Mouse (Mus musculus) induced T-regulatory cell, adult 2 months (primary cell): ENCODE data around the gene Gm47955.
A peak's percentile ranks its signal among the peaks of the same experiment; 100 is the strongest.
"Not testable (repeated sequence)": the region's sequence is repeated elsewhere in the genome, so short reads cannot be mapped to it uniquely, and the experiment has no call there.

ENCODE experiments used
- DNase-seq: peaks from one replicate; pipeline ENCODE4 v3.0.0-alpha.2; 2012; ENCODE audit warnings: low read depth

The Gm47955 gene

GRCm38 (mm10) chr1:82959870-82960385 lies at the start of gene Gm47955:
Gm47955 (plus strand) TSS chr1:82960286.
- DNase-seq, result no peak

DNA sequence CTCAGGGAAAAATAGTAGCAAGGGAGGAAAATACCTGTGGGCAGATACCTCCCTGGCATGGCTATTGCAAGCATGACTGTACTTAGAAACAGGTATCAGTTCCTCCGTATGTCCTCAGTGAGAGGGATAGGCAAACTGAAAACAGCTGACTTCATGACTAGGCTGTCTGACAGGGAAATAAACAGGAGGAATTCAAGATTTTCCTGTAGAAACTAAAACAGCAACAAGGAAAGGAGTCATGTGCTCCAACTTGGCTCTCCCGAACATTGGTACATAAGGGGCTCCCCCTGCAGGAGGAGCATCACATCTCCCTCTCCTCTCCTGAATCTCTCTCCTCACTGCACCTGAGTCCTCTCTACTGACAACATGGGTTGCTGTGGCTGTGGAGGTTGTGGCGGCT lies 47.1 kb upstream of the Gm47955 start, which contains the start of gene A030005L19Rik:
Gene A030005L19Rik, plus strand, starts transcription at position 301 of the 400 bp plus-strand sequence.
- no peak for DNase-seq

- not testable (repeated sequence) for DNase-seq
Observed at GRCm38 (mm10) chr1:82913434-82913833, 46.7 kb upstream of the Gm47955 start.

DNA sequence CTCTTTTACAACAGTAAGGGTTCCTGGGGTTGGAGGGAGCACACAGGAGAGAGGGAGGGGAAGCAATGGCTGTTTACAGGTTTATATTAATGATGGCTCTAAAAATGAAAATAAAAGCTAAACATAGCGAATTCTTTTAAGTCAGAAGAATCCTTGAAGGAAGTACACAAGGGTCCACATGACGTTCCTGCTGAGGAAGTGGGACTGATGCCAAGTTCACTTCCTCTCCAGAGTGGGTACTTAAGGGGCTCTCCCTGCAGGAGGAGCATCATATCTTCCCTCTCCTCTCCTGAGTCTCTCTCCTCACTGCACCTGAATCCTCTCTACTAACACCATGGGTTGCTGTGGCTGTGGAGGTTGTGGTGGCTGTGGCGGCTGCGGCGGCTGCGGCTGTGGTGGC lies 35.4 kb upstream of the Gm47955 start, which contains the start of gene A030014E15Rik:
Gene A030014E15Rik, plus strand, starts transcription at position 268 of the 400 bp plus-strand sequence.
- DNase-seq, result no peak

DNA sequence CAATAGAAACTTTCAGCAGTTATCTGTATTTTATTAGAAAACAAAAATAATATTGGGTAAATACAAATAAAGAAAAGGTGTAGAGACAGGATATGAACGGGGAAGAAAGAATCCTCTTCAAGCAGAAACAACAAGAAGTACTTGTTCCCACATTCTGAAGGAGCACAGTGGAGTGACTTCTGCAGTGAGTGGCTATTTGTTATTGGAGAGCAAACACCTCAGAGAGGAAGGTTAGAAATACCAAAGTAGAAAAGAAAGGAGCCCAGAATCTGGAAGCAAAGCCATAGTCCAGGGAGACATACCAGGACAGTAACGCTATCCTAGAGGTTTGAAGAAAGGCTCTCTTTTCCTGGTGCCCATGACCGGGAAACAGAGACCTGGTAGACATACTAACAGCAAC lies 29.5 kb upstream of the Gm47955 start:
- DNase-seq, result not testable (repeated sequence)

- not testable (repeated sequence) for DNase-seq
Observed at GRCm38 (mm10) chr1:82931326-82931725, 28.8 kb upstream of the Gm47955 start, which contains the start of gene Gm6217. Gm6217 (minus strand) TSS chr1:82931399.

DNA sequence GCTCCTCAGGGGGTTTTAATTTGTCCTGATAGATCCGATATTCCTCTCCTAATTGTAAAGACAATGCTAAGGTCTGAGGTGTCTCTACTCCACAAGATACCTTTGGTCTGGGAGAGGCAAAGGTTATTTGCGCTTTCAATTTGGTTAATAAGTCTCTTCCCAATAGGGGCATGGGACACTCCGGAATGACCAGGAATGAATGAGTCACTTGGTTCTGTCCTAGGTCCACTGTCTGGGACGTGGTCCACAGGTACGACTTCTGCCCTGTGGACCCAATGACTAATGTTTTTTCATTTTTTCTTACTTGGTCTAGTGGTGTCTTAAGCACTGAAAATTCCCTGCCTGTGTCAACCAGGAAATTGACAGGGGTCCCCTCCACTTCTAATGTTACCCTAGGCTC lies 21.4 kb upstream of the Gm47955 start:
- DNase-seq, result no peak

DNA sequence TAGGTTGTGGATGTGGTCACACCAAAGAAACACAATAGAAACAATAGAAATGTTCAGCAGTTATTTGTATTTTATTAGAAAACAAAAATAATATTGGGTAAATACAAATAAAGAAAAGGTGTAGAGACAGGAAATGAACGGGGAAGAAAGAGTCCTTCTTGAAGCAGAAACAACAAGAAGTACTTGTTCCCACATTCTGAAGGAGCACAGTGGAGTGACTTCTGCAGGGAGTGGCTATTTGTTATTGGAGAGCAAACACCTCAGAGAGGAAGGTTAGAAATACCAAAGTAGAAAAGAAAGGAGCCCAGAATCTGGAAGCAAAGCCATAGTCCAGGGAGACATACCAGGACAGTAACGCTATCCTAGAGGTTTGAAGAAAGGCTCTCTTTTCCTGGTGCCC lies 17.6 kb upstream of the Gm47955 start:
- DNase-seq, result not testable (repeated sequence)

GRCm38 (mm10) chr1:82943295-82943694 lies 16.8 kb upstream of the Gm47955 start, which contains the start of gene A030003K21Rik:
A030003K21Rik (minus strand) TSS chr1:82943388.
- DNase-seq, result not testable (repeated sequence)

- not testable (repeated sequence) for DNase-seq
Observed at GRCm38 (mm10) chr1:82946029-82946428, 14.1 kb upstream of the Gm47955 start.

GRCm38 (mm10) chr1:82948601-82949000 lies 11.5 kb upstream of the Gm47955 start:
- DNase-seq, result no peak

DNA sequence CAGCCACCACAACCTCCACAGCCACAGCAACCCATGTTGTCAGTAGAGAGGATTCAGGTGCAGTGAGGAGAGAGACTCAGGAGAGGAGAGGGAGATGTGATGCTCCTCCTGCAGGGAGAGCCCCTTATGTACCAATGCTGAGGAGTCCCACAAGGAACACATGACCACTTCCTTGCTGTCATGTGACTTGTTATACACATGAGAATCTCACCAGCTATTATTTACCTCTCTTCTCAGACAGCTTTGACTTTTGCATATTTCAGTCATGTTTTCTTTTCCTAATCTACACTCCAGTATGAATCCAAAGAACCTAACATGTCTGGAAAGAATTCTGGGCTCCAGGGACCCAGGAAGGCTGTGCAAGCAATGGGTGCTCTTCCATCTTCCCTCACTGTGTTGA lies 4.2 kb upstream of the Gm47955 start, which contains the start of gene Gm7544:
Gene Gm7544, minus strand, starts transcription at position 101 of the 400 bp plus-strand sequence.
- DNase-seq, result not testable (repeated sequence)

DNA sequence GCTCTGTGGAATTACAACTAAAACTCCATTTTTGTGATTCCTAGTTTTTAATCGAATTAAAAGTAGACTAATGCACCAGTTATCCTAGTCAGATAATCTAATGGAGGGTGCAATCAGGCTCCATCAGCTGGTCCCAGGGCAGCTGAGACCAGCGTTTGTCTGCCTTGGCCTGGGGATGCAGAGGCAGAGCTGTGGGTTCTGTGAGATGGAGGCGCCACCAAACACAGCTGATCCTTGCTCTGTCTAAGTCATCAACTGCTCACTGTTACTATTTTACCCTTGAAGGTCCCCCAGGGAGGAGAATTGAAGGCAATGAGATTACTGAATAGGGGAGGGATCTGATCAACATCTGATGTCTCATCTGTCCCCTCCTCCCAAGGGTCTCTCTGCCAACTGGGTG lies 6.3 kb downstream of the Gm47955 start:
- DNase-seq, result no peak

DNA sequence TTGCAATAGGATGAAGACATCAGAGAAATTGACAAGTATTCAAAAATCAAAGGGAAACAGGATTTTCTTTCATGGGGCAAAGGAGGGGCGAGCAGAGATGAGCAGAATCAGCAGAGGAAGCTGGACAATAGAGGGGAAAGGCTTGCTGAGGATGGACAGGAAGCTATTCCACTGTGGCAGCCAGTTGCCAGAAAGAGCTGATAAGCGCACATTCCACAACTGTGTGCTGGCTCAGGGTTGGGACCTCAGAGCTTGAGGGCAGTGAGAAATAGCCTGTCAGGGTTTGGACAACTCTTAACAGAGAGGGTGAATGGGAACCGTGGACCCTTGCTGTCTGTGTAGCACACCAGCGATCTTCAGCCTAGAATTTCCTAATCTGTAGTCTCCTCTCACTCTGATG lies 12.0 kb downstream of the Gm47955 start:
- DNase-seq, result no peak

DNA sequence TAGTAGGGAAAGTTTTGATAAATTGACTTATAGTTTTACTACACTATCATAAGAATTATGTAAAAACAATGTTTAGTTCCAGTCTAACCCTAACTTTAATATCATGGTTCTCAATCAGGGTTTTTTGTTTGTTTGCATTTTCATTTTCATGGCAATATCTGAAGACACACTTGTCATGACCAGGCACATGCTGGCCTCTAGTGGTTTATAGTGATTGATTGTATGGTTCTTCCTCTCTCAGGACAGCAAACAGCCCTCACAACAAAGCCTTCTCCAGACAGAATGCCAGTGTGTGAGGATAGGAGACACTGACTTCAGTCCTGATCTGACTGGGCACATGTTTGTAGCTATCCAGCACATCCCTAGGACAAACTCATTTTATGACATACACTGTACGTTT lies 13.2 kb downstream of the Gm47955 start:
- peak; percentile 32 for DNase-seq

GRCm38 (mm10) chr1:82973901-82974300 lies 13.8 kb downstream of the Gm47955 start:
- DNase-seq, result peak; percentile 49

GRCm38 (mm10) chr1:82974342-82974741 lies 14.3 kb downstream of the Gm47955 start:
- no peak for DNase-seq

- DNase-seq, result peak; percentile 59
Observed at GRCm38 (mm10) chr1:82975750-82976149, 15.7 kb downstream of the Gm47955 start.

DNA sequence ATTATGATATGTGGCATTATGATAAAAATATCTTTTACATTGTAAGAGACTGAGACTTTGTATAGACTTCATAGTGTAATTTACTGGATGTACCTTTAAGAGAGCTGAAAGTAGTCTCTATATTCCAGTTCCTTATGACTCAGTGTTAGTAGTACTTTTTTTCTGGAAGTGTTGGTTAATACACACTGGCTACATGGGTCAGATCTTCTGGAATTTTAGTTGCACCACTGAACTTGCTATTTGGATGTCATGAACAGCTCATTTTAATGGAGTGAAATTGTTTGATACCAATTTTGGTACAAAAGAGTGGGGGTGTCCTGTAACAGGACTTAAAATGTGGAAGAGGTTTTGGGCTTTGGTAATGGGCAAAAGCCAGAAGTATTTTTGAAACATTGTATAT lies 17.8 kb downstream of the Gm47955 start:
- DNase-seq, result no peak

- DNase-seq, result no peak
Observed at GRCm38 (mm10) chr1:82986738-82987137, 26.7 kb downstream of the Gm47955 start.

GRCm38 (mm10) chr1:82987530-82988198 lies 27.6 kb downstream of the Gm47955 start:
- peak; percentile 89 for DNase-seq

GRCm38 (mm10) chr1:82991062-82991461 lies 31.0 kb downstream of the Gm47955 start:
- no peak for DNase-seq

DNA sequence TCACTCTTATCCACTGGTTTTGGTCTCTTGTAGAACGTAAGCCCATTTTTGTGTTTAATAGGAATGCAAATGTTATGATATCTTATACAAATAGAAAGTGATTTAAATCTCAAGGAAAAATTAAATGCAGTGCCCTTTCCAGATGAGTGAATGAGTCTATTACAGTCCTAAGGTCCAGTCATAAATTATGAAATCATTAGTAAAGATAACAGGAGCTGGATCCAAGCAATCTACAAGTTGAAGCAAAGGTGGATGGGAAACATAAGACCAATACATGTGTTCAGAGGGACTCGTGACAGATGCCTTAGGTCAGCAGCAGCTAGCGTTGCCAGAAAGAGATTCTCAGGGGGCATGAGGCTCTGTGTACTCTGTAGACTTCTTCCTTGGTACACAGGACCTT lies 31.5 kb downstream of the Gm47955 start:
- no peak for DNase-seq
